Mouse (Mus musculus) adipose tissue, adult 10 weeks (tissue): ENCODE measurements around the gene Sgms2. TPM values are rescaled to one million over a fixed set of nuclear protein-coding genes. Genes with fewer than 3 reads are reported as not detected.

Experiments used
- polyA plus RNA-seq: library from polyadenylated mRNA; stranded (reverse); fragments of 350-450 nt; fragmentation: Illumina TruSeq; extraction: RNeasy Lipid Tissue Mini Kit (QIAGEN cat#74804); gene quantifications from one replicate; pipeline ENCODE4 v1.2.3, GENCODE M21; 2014; ENCODE audit warnings: low read depth, low replicate concordance

Gene Sgms2
- polyA plus RNA-seq: 29.5 TPM

GRCm38 (mm10) chr3:131491361-131491925 lies at the start of gene Sgms2:
Gene Sgms2, minus strand, starts transcription at chr3:131491411.

GRCm38 (mm10) chr3:131302452-131303319 lies 188.5 kb downstream of the Sgms2 start, which contains the start of gene Cyp2u1:
Gene Cyp2u1, minus strand, starts transcription at chr3:131303227.

DNA sequence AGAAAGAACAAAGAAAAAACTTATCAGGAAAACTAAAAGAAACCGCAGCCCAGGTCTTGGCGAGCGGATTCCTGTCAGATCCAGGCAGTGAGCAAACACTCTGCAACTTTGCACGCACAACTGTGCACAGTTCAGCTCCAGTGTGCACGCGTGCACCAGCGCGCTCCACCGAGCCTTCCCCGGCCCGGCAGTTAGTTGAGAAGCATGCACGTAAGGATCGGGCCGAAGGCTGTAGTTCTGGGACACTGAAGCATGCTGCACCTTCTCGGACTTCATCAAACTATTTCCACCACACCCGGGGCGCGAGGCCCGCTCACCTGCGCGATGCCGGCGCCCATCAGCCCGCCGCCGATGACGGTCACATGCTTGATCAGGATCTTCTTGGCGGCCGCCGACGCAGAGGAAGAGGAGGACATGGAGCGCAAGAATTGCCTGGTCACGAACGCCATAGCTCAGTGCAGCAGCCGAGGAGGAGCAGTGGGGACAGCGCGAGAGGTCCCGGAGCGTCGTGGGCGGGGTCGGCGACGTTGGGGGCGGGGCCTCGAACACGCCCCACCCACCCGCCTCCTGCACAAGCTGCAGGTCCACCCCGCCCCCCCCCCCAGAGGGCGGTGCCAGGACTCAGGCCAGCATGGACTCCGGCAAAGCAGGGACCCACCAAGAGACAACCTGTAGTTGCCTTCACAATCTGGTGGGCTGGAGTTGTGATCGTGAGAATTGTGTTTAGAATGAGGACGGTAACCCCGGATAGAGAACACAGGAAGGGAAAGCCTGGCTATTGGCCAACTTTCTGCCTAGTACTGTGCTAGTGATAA lies 219.4 kb downstream of the Sgms2 start, which contains the start of gene Hadh:
TSS of gene Hadh (minus strand) at position 543 of the 815 bp plus-strand sequence.

Other genes starting within 250 kb of the Sgms2 start
- 195 TPM for gene Hadh, start 219.3 kb downstream of the Sgms2 start, polyA plus RNA-seq
- 0.84 TPM for gene Cyp2u1, start 188.2 kb downstream of the Sgms2 start, polyA plus RNA-seq
- 91.3 TPM for gene Papss1, start 73.4 kb upstream of the Sgms2 start, polyA plus RNA-seq